Mouse (Mus musculus): ENCODE results near the gene Pbx4.

- TF ChIP-seq EP300 (IDR thresholded peaks at IDR 0.05; ENCODE audit: low read depth) (no peak), CTCF (IDR thresholded peaks at IDR 0.05; ENCODE audit: low read depth) (no peak)
Measured at GRCm38 (mm10) chr8:69803366-69803765, 28.9 kb upstream of the Pbx4 start.
